Mouse (Mus musculus) CD8-positive naive resting alpha-beta T cell, adult 2 months (primary cell): Measurements from ENCODE around the gene Arel1.

ENCODE experiments used
- DNase-seq, 2 experiments: peaks; one replicate each; pipeline ENCODE4 v3.0.0; 2022; ENCODE audit warnings: low read depth in 2 of 2, low spot score in 2 of 2

Gene Arel1

GRCm38 (mm10) chr12:84970428-84971096, at the start of gene Arel1, which contains the start of gene Fcf1:
Gene Arel1, minus strand, starts transcription at chr12:84970900.
Gene Fcf1, plus strand, starts transcription at chr12:84970897.
- peak; percentile 75 to 90 for DNase-seq

DNA sequence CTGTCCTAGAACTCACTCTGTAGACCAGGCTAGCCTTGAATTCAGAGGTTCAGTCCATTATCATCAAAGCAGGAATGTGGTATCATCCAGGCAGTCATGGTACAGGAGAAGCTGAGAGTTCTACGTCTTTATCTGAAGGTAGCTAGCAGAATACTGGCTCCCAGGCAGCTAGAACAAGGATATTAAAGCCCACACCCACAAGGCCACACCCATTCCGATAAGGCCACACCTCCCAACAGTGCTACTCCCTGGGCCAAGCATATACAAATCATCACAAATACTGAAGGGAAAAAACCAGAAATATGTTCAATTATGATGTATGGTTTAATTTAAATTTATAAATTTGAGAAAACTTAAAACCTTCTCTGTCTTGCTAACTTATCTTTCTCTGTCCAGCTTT, 41.5 kb upstream of the Arel1 start:
- DNase-seq = no peak

DNA sequence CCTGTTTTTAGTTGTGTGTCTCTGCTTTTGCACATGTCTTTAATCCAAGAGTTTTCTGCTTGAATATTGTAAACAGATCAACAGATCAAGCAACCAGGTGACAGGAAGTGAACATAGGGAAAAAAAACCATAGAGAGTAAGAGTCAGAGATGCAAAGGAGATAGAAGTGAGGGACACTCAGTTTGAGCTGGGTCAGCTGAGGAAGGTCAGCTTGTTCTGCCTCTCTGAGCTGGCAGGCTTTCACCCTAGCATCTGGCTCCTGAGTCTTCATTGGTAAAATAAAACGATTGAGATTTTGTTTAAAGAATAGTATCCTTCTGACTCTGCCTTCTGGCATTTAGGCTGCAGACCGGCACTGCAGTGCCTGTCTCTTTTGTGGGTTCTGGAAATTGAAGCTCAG, 39.8 kb upstream of the Arel1 start:
- no peak for DNase-seq

DNA sequence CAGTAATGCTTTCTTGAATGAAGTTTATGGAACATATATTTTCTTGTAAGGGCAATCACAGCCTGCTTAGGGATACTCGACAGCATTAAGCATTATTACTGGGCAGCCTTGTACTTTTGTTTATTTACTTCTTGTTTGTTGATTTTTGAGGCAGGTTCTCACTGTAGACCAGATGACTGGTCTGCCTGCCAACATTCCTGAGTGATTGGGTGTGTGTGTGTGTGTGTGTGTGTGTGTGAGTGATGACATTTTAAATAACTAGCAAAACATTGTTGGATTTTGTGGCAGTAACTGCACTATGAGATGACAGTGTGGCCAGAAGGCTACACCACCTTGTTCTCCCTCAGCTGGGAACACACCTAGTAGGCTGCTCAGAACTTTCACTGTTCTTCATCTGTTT, 39.1 kb upstream of the Arel1 start:
- DNase-seq = no peak

DNA sequence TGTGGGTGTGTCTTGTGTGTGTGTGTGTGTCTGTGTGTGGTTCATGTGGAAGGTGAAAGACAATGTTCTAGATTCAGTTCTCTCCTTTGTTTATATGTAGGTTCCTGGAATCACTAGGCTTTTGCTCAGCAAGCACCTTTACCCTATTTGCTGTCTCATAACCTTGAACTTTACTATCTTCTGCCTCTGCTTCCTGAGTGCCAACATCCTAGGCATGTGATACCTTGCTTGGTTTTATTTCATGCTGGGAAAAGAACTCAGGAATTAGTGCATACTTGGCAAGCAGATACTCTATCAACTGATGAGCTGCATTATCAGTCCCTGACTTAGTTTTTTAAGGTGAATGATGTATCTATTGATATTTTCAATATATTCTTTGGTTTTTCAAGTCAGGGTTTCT, 36.3 kb upstream of the Arel1 start:
- no peak for DNase-seq

DNA sequence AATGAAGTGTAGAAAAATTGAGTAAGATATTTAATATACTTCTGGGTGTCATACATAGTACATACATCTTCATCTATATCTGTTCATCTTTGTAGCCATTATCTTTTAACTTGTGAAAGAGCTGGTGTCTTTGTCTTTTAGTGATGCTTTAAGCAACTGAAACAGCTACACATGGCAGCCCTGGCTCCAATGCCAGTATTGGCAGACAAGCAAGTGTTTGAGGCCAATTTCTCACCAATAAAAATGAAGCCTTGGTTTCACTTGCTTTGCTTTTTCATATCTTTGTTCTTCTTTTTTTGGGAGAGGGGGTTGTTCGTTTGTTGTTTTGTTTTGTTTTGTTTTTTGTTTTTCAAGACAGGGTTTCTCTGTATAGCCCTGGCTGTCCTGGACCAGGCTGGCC, 35.5 kb upstream of the Arel1 start:
- DNase-seq = no peak

GRCm38 (mm10) chr12:84999053-84999452, 28.4 kb upstream of the Arel1 start:
- no peak for DNase-seq

DNA sequence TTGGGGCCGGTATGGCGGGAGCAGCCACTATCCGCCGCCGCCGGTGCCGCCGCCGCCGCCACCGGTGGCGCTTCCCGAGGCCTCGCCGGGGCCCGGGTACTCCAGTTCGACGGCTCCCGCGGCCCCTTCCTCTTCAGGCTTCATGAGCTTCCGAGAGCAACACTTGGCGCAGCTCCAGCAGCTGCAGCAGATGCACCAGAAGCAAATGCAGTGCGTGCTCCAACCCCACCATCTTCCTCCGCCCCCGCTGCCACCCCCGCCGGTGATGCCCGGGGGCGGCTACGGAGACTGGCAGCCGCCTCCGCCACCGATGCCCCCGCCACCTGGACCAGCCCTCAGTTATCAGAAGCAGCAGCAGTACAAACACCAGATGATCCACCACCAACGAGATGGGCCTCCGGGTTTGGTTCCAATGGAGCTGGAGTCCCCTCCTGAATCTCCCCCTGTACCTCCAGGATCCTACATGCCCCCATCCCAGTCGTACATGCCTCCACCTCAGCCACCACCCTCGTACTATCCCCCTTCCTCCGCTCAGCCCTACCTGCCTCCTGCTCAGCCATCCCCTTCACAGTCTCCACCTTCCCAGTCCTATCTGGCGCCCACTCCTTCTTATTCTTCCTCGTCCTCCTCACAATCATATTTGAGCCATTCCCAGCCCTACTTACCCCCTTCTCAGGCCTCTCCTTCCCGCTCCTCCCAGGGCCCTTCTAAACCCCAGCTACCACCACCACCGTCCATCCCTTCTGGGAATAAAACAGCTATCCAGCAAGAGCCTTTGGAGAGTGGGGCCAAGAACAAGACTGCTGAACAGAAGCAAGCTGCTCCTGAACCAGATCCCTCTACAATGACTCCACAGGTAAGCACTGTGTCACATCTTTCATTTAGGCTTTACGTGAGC, 26.1 kb upstream of the Arel1 start:
- DNase-seq = peak in 1 of 2 experiments; percentile 1

- peak; percentile 95 to 97 for DNase-seq
These were observed 25.4 kb upstream of the Arel1 start, which contains the start of gene Ylpm1 for GRCm38 (mm10) chr12:84996083-84996496. Gene Ylpm1, plus strand, starts transcription at chr12:84996321.

GRCm38 (mm10) chr12:84995112-84995761, 24.5 kb upstream of the Arel1 start:
- DNase-seq = no peak

DNA sequence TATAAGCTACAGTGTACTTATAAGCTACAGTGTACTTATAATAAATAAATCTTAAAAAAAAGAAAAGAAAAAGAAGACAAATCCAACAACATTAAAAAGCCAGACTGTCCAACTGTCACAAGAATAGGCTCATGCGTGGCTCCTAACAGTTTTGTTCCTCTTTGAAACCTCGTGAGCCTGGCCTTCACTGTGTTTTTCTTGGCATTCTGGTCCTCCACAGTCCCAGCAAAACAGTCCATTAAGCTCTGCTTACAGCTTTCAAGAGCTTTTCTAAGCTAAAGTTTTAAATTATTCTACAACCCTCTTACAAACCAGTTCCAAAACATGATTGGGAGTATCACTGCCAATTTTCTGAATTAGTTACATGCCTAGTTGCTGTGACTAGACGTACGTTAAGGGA, 18.8 kb upstream of the Arel1 start:
- DNase-seq = no peak

GRCm38 (mm10) chr12:84979264-84979862, 8.7 kb upstream of the Arel1 start:
- DNase-seq = no peak

DNA sequence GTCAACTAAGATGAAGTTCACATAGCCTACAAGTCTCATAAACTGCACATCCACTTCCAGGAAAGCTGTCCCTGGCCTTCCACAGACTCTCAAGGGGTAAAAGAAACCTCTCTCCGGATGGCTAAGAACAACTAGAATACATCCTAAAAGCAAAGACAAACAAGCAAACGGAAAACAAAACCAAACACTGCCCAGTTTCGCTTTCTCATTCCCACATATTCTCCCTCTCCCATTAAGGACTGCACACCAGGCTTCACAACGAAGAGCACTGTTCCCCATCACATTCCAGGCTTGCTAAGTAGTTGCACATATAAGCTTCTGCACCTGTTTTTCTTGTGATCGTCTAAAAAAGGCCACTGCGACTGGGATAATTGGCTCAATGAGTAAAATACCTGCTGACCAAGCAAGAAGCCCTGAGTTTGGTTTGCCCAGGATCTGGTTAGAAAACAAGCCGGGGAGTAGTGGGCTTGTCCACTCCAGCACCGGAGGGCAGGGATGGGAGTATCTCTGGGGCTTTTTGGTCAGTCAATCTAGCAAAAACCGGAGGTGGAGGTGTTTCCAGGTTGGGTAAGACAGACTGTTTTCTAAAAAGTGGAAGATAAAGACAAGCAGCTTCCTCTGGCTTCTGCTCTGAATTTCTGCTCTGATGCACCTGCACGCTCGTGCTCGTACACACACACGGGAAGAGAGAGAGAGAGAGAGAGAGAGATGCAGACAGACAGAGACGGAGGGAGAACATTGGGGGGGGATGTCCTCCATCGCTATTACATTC, 858 bp downstream of the Arel1 start:
- no peak for DNase-seq

DNA sequence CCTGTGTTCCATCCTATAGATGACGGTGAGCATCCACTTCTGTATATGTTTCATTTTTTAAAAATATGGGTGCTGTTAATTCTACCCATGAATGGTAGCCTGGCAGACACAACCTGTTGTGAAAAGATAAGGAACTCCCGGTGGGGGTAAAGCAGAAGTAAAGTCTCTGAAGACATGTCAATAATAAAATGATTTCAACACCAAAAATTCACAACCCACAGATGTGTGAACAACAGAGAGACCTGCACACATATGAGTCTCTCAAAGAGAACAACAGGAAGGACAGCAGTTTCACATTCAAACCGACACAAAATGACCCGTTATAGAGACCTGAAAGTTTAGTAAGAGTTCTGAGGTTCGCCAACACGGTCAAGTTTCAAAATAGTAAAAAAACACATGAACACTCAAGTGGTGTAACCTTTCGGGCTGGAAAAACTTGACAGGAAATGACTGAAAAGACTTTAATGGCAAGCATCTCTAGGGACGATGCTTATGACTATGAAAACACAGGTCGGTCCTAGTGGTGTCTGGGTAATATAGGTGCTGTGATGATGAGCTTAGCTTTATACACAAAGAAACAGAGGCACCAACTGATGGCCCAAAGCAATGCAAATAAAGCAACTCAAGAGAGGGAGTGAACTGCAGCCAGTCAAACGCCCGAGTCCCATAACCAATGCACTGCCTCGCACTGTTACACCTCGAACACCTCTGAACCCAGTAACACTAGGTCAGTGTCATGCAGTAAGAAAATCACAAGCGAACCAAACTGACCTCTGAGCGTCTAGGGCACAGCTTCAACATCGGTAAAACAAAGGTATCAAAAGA, 1.7 kb downstream of the Arel1 start:
- DNase-seq = peak in 1 of 2 experiments; percentile 3

- no peak for DNase-seq
These were observed 8.1 kb downstream of the Arel1 start for GRCm38 (mm10) chr12:84962606-84963005.

GRCm38 (mm10) chr12:84958794-84959356, 11.8 kb downstream of the Arel1 start:
- no peak for DNase-seq

DNA sequence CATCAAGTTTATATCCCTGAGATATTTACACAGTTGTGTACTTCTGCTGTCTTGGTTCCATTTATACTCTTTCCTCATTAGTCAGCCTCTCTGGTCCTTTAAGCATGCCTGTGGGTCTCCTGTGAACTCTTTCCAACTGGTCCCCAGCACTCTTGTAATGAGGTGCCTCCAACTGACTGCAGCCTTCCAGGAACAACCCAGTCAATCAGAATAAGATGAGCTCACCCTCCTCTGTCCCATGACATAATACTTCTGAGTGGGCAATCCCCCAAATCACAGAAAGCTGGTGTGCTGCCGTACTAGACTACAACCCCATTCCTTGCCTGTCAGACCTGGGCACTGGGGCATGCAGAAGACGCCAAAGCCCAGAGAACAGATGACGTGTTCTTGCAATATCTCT, 14.4 kb downstream of the Arel1 start:
- DNase-seq = no peak

DNA sequence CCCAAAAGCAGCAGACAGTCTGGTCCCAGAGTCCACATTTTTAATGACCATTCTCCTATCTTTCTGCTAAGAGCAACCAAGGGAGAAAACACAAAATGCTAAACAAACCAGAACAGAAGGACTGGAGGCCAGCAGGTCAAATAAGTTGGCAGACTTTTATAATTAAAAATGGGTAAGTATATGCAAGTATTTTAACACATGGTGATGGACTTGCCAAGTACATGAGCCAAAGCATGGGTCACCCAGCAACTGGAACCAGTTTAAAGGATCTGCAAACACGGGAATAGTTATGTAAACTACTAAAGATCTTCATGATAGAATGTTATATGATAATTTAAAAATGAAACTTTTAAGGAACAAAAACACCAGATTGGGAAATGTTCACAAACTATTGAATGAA, 18.3 kb downstream of the Arel1 start:
- DNase-seq = no peak

DNA sequence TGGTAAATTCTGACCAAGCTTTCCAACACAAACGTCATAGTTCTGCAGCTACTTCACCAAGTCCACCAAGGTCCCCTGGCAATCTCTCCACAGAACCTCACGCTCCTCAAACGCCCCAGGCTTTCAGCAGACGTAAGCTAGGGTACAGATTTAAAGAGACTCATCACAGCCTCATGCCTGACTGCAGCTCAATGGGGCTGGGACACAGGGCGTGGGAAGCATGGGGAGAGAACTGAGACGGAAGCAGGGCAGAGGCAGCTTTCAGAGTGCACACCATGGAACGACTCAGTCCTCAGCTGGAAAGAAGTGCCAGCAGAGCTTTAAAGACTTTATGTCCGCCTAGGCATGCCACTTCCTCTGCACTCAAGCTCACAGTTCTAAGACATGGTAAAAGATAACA, 19.2 kb downstream of the Arel1 start:
- DNase-seq = no peak
